6 mouse cellular contexts compared by ENCODE assay signal in the genomic region with DNA sequence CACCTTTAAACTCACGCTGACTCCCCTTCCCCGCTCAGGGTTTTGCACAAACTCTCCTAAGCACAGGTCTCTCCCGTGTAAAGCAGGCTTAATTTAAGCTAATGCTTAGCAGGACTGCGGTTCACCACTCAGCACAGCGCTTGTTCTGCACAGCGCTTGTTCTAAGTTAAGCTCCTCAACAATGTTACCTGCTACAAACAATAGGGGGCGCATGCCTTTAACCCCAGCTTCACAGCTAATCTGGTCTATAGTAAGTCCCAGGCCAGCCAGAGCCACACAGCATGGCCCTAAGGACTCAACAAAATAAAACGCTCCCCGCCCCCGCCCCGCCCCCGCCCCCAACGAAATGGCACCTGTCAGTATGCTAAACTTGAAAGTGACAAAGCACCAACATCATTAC. TPM values are rescaled to one million over a fixed set of nuclear protein-coding genes. Genes with fewer than 3 reads are reported as not detected.
"Had no signal": no experiment of that assay in that cellular context is flagged by ENCODE, and none has a peak within 500 bp of the region (broad histone marks: within the 10 kb centered on the region; RNA-seq: fewer than 3 reads in every experiment).

No protein-coding gene starts in this region.

RNA-seq across cellular contexts. Expression of a gene that starts 26.9 kb away (rescaled TPM):
- total RNA-seq: neutrophil, adult 5-6 weeks had no signal
- polyA plus RNA-seq: neural tube, embryonic 14.5 days; neural tube, embryonic 15.5 days; spleen, adult 2 months; testis, adult 2 months; urinary bladder, adult 2 months had no signal

RNA-seq across cellular contexts. Expression of a gene that starts 53.6 kb away (rescaled TPM):
- total RNA-seq: neutrophil, adult 5-6 weeks had no signal
